Mouse (Mus musculus): ENCODE data around the gene Clec16a.

DNA sequence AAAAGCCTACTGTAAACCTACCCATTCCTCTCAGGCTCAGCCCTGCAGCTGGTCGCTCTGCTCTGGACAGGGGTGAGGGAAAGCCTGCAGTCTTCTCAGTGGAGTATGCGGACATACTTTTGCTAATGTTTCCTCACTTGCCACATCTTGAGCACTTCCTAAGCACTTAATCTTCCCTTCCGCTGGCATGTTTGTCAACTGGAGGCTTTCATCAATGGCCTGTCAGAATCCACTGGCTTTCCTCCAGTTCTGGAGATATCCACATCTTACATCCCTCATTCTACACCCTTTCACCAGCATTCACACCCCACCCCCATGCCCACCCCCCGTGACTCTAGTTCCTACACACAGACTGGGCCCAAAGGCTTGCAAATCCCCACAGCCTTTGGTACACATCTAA lies 182.5 kb downstream of the Clec16a start:
- no peak for TF ChIP-seq CTCF (IDR thresholded peaks at IDR 0.05; ENCODE audit: extremely low read depth, insufficient read depth, low read length)
- TF ChIP-seq POLR2A (IDR thresholded peaks at IDR 0.05; ENCODE audit: extremely low read depth, insufficient read depth, low read length), result no peak

Measured in cortical plate, adult 2 months (tissue).